Mouse (Mus musculus) olfactory bulb, adult 2 months (tissue): ENCODE results near the gene Rpp38.

ENCODE experiments used
- CTCF ChIP-seq: fragments of 200-500 bp; IDR thresholded peaks from 2 replicates; pipeline ENCODE4 v1.5.1; 2012; ENCODE audit warnings: low read depth, mild to moderate bottlenecking, low read length, moderate library complexity; ENCODE audit not compliant: insufficient read depth
- POLR2A ChIP-seq: fragments of 200-500 bp; IDR thresholded peaks from 2 replicates; pipeline ENCODE4 v1.6.1; 2012; ENCODE audit warnings: mild to moderate bottlenecking, low read depth, low read length, moderate library complexity; ENCODE audit not compliant: insufficient read depth

DNA sequence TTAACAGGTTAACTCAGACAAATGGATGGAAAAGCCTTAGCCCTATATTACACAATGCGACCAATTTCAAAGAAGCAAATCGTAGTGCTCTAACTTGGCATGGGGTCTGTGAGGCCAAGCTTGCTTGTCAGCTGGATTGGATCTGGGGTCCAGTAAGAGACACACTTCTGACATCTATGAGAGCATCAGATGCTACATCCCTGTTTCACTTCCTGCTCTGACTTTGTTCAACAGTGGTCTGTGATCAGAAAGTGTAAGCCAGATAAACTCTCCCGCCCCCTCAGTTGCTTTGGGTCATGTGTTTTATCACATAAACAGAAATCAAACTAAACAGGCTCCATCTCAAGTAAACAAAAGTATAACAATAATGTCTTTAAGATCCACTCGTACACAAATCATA lies 16.0 kb upstream of the Rpp38 start:
- no peak for TF ChIP-seq POLR2A
- no peak for TF ChIP-seq CTCF
